Mouse (Mus musculus) C2C12 (cell line): ENCODE results near the gene Slc39a9.

Experiments
- CTCF ChIP-seq: IDR thresholded peaks from one replicate; pipeline ENCODE4 v1.5.1; 2011; ENCODE audit not compliant: control insufficient read depth, insufficient read depth, insufficient read length
- MAX ChIP-seq: IDR thresholded peaks from one replicate; pipeline ENCODE4 v1.6.1; 2011; ENCODE audit warnings: mild to moderate bottlenecking, control low read depth

DNA sequence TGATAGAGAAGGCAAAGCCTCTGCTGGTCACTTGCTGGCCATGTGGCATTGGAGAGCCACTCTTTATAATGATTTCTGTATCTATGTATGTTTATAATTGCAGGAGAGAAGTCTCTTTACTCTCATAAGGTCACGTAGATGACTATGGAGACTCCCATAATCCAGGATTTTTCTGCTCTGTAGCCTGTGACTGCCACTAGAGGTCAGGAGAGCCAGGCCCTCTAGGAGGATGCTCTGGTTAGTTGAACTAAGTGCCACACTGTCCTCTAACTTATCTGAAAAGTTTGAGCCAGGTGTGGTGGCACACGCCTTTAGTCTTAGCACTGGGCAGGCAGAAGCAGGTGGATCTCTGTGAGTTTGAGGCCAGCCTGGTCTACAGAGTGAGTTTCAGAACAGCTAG is 85.1 kb downstream of the Slc39a9 start:
- TF ChIP-seq CTCF (no peak), MAX (no peak)
